Mouse (Mus musculus): ENCODE measurements around the gene Tmem251.

DNA sequence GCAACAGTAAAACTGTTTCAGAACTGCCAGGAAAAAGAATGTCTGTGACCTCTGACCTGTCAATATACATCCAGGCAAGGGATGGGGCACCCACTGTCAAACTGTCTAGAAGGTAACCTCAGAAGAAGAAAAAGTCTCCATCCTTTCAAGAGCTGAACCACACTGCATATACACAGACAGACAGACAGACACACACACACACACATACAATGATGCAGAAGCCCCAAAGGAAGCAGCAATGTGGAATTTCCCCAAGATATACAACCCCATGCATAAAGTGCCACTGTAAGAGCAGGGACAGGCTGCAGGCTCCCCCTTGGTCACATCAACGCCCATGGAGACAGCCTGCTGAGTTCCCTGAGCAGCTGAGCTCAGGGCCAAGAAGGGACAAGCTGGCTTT, 44.4 kb upstream of the Tmem251 start:
- no peak for TF ChIP-seq GATA1 (IDR thresholded peaks at IDR 0.05; ENCODE audit: low read length)
- no peak for TF ChIP-seq TAL1 (IDR thresholded peaks at IDR 0.05; ENCODE audit: low read length)
